Mouse (Mus musculus) thymus, adult 2 months (tissue): ENCODE data around the gene Kmt2e.

Experiments used
- CTCF ChIP-seq: fragments of 200-500 bp; IDR thresholded peaks from 2 replicates; pipeline ENCODE4 v1.5.1; 2012; ENCODE audit warnings: mild to moderate bottlenecking, control low read depth, low read length, moderate library complexity, borderline replicate concordance; ENCODE audit not compliant: control insufficient read depth, poor library complexity, insufficient read depth; ENCODE audit errors: extremely low read depth
- POLR2A ChIP-seq: fragments of 200-500 bp; IDR thresholded peaks from 2 replicates; pipeline ENCODE4 v1.6.1; 2012; ENCODE audit warnings: mild to moderate bottlenecking, low read length, control low read depth, moderate library complexity; ENCODE audit not compliant: control insufficient read depth, poor library complexity, insufficient read depth; ENCODE audit errors: extremely low read depth

DNA sequence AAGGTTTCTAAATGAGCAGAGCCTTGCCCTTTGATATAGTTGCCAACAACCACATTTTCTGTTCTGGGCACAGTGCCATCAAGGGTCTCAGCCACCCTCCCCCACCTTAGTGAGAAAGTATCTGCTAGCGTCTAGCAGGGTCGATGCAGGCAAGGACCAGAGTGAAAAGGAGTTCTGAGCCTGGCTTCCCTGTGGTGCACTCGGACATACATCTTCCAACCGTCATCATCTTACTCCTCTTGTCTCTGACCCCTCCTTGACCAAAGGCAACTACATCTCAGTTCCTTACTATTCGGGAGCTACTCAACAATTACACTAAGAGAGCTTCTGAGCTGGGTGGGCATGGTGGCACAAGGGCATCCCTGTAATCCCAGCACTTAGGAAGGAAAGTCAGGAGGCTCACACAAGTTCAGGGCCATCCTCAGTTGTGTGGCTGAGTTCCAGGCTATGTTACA is 48.5 kb upstream of the Kmt2e start:
- no peak for TF ChIP-seq POLR2A
- no peak for TF ChIP-seq CTCF
